Mouse (Mus musculus) G1E (cell line): ENCODE data around the gene Agfg1.

Experiments used
- CTCF ChIP-seq: IDR thresholded peaks from 2 replicates; pipeline ENCODE4 v1.5.1; 2012; ENCODE audit warnings: low read depth, low read length, inconsistent platforms, mixed read lengths
- GATA1 ChIP-seq: IDR thresholded peaks from 2 replicates; pipeline ENCODE4 v1.6.1; 2012; ENCODE audit warnings: borderline replicate concordance, low read length, inconsistent platforms, mixed read lengths
- TAL1 ChIP-seq: conservative IDR thresholded peaks from 2 replicates; pipeline ENCODE4 v1.6.1; 2012; ENCODE audit warnings: low read depth, low read length, inconsistent platforms, mixed read lengths

DNA sequence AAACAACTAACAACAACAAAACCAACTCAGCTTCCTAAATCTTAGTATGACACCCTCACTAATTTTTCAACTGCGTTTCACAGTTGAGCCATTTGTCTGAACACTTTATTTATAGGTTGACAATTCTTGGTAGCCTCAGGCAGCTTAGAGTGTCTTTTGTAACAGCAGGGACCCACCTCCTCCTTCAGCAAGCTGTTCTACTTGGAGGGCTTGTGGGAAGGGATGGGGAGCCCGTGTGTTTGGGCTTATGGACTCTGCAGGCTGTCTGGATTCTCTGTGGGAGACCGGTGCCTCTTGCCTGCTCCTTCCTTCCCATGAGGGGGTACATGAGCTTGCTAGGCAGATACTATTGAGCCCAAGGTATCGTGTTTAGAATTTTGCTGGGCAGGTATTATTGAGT, 45.3 kb upstream of the Agfg1 start:
- no peak for TF ChIP-seq GATA1
- TF ChIP-seq CTCF = no peak
- no peak for TF ChIP-seq TAL1
